Mouse (Mus musculus): ENCODE measurements around the gene Scoc.
A peak's percentile ranks its signal among the peaks of the same experiment; 100 is the strongest.
"Not testable (repeated sequence)": the region's sequence is repeated elsewhere in the genome, so short reads cannot be mapped to it uniquely, and the experiment has no call there.

Gene Scoc

GRCm38 (mm10) chr8:83458222-83458621 lies at the start of gene Scoc:
TSS of gene Scoc (minus strand) at chr8:83458391.
- DNase-seq (ENCODE audit: low read depth, low spot score) = no peak

- no peak for DNase-seq (ENCODE audit: low read depth, low spot score)
Measured at GRCm38 (mm10) chr8:83459606-83460005, 1.4 kb upstream of the Scoc start.

GRCm38 (mm10) chr8:83457121-83457520 lies 1.1 kb downstream of the Scoc start:
- no peak for DNase-seq (ENCODE audit: low read depth, low spot score)

- DNase-seq (ENCODE audit: low read depth, low spot score) = no peak
Measured at GRCm38 (mm10) chr8:83451056-83451455, 7.1 kb downstream of the Scoc start.

GRCm38 (mm10) chr8:83449960-83450359 lies 8.2 kb downstream of the Scoc start:
- peak; percentile 82 for DNase-seq (ENCODE audit: low read depth, low spot score)

- no peak for DNase-seq (ENCODE audit: low read depth, low spot score)
Measured at GRCm38 (mm10) chr8:83443052-83443400, 15.2 kb downstream of the Scoc start.

- peak; percentile 100 for DNase-seq (ENCODE audit: low read depth, low spot score)
Measured at GRCm38 (mm10) chr8:83442243-83443051, 15.7 kb downstream of the Scoc start.

GRCm38 (mm10) chr8:83441656-83442242 lies 16.4 kb downstream of the Scoc start:
- peak; percentile 27 for DNase-seq (ENCODE audit: low read depth, low spot score)

GRCm38 (mm10) chr8:83437077-83437476 lies 21.1 kb downstream of the Scoc start:
- DNase-seq (ENCODE audit: low read depth, low spot score) = no peak

- DNase-seq (ENCODE audit: low read depth, low spot score) = peak; percentile 87
Measured at GRCm38 (mm10) chr8:83429071-83429524, 29.1 kb downstream of the Scoc start.

GRCm38 (mm10) chr8:83428621-83429020 lies 29.6 kb downstream of the Scoc start:
- DNase-seq (ENCODE audit: low read depth, low spot score) = not testable (repeated sequence)

GRCm38 (mm10) chr8:83426949-83427348 lies 31.2 kb downstream of the Scoc start:
- peak; percentile 42 for DNase-seq (ENCODE audit: low read depth, low spot score)

GRCm38 (mm10) chr8:83426104-83426759 lies 32.0 kb downstream of the Scoc start:
- peak; percentile 76 for DNase-seq (ENCODE audit: low read depth, low spot score)

- DNase-seq (ENCODE audit: low read depth, low spot score) = no peak
Measured at GRCm38 (mm10) chr8:83425202-83425601, 33.0 kb downstream of the Scoc start.

- no peak for DNase-seq (ENCODE audit: low read depth, low spot score)
Measured at GRCm38 (mm10) chr8:83423032-83423825, 35.0 kb downstream of the Scoc start.

- DNase-seq (ENCODE audit: low read depth, low spot score) = no peak
Measured at GRCm38 (mm10) chr8:83421354-83421753, 36.8 kb downstream of the Scoc start.

- no peak for DNase-seq (ENCODE audit: low read depth, low spot score)
Measured at GRCm38 (mm10) chr8:83418805-83419516, 39.2 kb downstream of the Scoc start.

GRCm38 (mm10) chr8:83417970-83418369 lies 40.2 kb downstream of the Scoc start:
- DNase-seq (ENCODE audit: low read depth, low spot score) = no peak

GRCm38 (mm10) chr8:83416878-83417277 lies 41.3 kb downstream of the Scoc start:
- no peak for DNase-seq (ENCODE audit: low read depth, low spot score)

GRCm38 (mm10) chr8:83408496-83408895 lies 49.7 kb downstream of the Scoc start:
- peak; percentile 31 for DNase-seq (ENCODE audit: low read depth, low spot score)

- DNase-seq (ENCODE audit: low read depth, low spot score) = peak; percentile 83
Measured at GRCm38 (mm10) chr8:83406836-83407235, 51.4 kb downstream of the Scoc start.

Data from ES-CJ7 (cell line).